Mouse (Mus musculus): Measurements from ENCODE around the gene Olfr463. TPM values are rescaled to one million over a fixed set of nuclear protein-coding genes. Genes with fewer than 3 reads are reported as not detected.

Olfr463 gene
- polyA plus RNA-seq, 1 experiment = not detected

- TF ChIP-seq MYOG (IDR thresholded peaks at IDR 0.05; ENCODE audit: control insufficient read depth in 1 of 3, insufficient read depth in 1 of 3, insufficient read length in 2 of 3, low read depth in 2 of 3) (no peak), TCF3 (IDR thresholded peaks at IDR 0.05; ENCODE audit: insufficient read length, low read depth) (no peak), CEBPB (IDR thresholded peaks at IDR 0.05; ENCODE audit: insufficient read depth, poor library complexity, severe bottlenecking) (no peak), USF1 (IDR thresholded peaks at IDR 0.05; ENCODE audit: low read depth) (no peak), MAX (IDR thresholded peaks at IDR 0.05; ENCODE audit: low read depth) (no peak), TCF12 (IDR thresholded peaks at IDR 0.05; ENCODE audit: insufficient read depth, poor library complexity, severe bottlenecking) (no peak), MYOD1 (IDR thresholded peaks at IDR 0.05; ENCODE audit: control insufficient read depth in 1 of 3, insufficient read length in 2 of 3, low read depth in 2 of 3) (no peak), SRF (IDR thresholded peaks at IDR 0.05; ENCODE audit: control insufficient read depth, insufficient read length, low read depth) (no peak), REST (IDR thresholded peaks at IDR 0.05; ENCODE audit: insufficient read depth, insufficient read length) (no peak), POLR2A (IDR thresholded peaks at IDR 0.05; ENCODE audit: insufficient read length, low read depth) (no peak), POLR2AphosphoS2 (IDR thresholded peaks at IDR 0.05; ENCODE audit: insufficient read length, low read depth) (no peak), E2F4 (IDR thresholded peaks at IDR 0.05; ENCODE audit: insufficient read depth) (no peak)
- no peaks in the 10 kb centered on the region for H3K79me2 ChIP-seq (ENCODE audit: control insufficient read depth, insufficient read depth)
- H3K4me2 ChIP-seq (ENCODE audit: low read depth) = no peak overlapping the region
- no peak overlapping the region for H3K4me3 ChIP-seq
- no peaks in the 10 kb centered on the region for H3K36me3 ChIP-seq (ENCODE audit: control insufficient read depth, insufficient read depth)
- no peaks in the 10 kb centered on the region for H3K27me3 ChIP-seq (ENCODE audit: control insufficient read depth, insufficient read depth, insufficient read length)
- H3ac ChIP-seq (ENCODE audit: control insufficient read depth, insufficient read length) = no peak overlapping the region
Measured at GRCm38 (mm10) chr11:87859273-87859672, 37.9 kb downstream of the Olfr463 start.

GRCm38 (mm10) chr11:87854550-87854949, 42.6 kb downstream of the Olfr463 start:
- Histone ChIP-seq H3ac (ENCODE audit: control insufficient read depth, insufficient read length) (no peak overlapping the region), H3K4me3 (no peak overlapping the region), H3K4me2 (ENCODE audit: low read depth) (no peak overlapping the region), H3K79me2 (ENCODE audit: control insufficient read depth, insufficient read depth) (no peaks in the 10 kb centered on the region), H3K36me3 (ENCODE audit: control insufficient read depth, insufficient read depth) (no peaks in the 10 kb centered on the region), H3K27me3 (ENCODE audit: control insufficient read depth, insufficient read depth, insufficient read length) (no peaks in the 10 kb centered on the region)
- TF ChIP-seq E2F4 (IDR thresholded peaks at IDR 0.05; ENCODE audit: insufficient read depth) (no peak), USF1 (IDR thresholded peaks at IDR 0.05; ENCODE audit: low read depth) (no peak), SRF (IDR thresholded peaks at IDR 0.05; ENCODE audit: control insufficient read depth, insufficient read length, low read depth) (no peak), REST (IDR thresholded peaks at IDR 0.05; ENCODE audit: insufficient read depth, insufficient read length) (no peak), POLR2AphosphoS2 (IDR thresholded peaks at IDR 0.05; ENCODE audit: insufficient read length, low read depth) (no peak), CEBPB (IDR thresholded peaks at IDR 0.05; ENCODE audit: insufficient read depth, poor library complexity, severe bottlenecking) (no peak), POLR2A (IDR thresholded peaks at IDR 0.05; ENCODE audit: insufficient read length, low read depth) (no peak), TCF12 (IDR thresholded peaks at IDR 0.05; ENCODE audit: insufficient read depth, poor library complexity, severe bottlenecking) (no peak), MYOG (IDR thresholded peaks at IDR 0.05; ENCODE audit: control insufficient read depth in 1 of 3, insufficient read depth in 1 of 3, insufficient read length in 2 of 3, low read depth in 2 of 3) (no peak), MYOD1 (IDR thresholded peaks at IDR 0.05; ENCODE audit: control insufficient read depth in 1 of 3, insufficient read length in 2 of 3, low read depth in 2 of 3) (no peak), TCF3 (IDR thresholded peaks at IDR 0.05; ENCODE audit: insufficient read length, low read depth) (no peak), MAX (IDR thresholded peaks at IDR 0.05; ENCODE audit: low read depth) (no peak)

- H3K27me3 ChIP-seq (ENCODE audit: control insufficient read depth, insufficient read depth, insufficient read length) = no peaks in the 10 kb centered on the region
- peak overlapping the region; percentile 47 for H3K4me3 ChIP-seq
- H3K4me2 ChIP-seq (ENCODE audit: low read depth) = peak overlapping the region; percentile 94
- no peaks in the 10 kb centered on the region for H3K79me2 ChIP-seq (ENCODE audit: control insufficient read depth, insufficient read depth)
- H3K36me3 ChIP-seq (ENCODE audit: control insufficient read depth, insufficient read depth) = no peaks in the 10 kb centered on the region
- no peak overlapping the region for H3ac ChIP-seq (ENCODE audit: control insufficient read depth, insufficient read length)
- no peak for TF ChIP-seq TCF3 (IDR thresholded peaks at IDR 0.05; ENCODE audit: insufficient read length, low read depth)
- no peak for TF ChIP-seq POLR2AphosphoS2 (IDR thresholded peaks at IDR 0.05; ENCODE audit: insufficient read length, low read depth)
- TF ChIP-seq MYOG (IDR thresholded peaks at IDR 0.05; ENCODE audit: control insufficient read depth in 1 of 3, insufficient read depth in 1 of 3, insufficient read length in 2 of 3, low read depth in 2 of 3) = no peak
- TF ChIP-seq USF1 (IDR thresholded peaks at IDR 0.05; ENCODE audit: low read depth) = no peak
- no peak for TF ChIP-seq POLR2A (IDR thresholded peaks at IDR 0.05; ENCODE audit: insufficient read length, low read depth)
- no peak for TF ChIP-seq REST (IDR thresholded peaks at IDR 0.05; ENCODE audit: insufficient read depth, insufficient read length)
- no peak for TF ChIP-seq MAX (IDR thresholded peaks at IDR 0.05; ENCODE audit: low read depth)
- TF ChIP-seq CEBPB (IDR thresholded peaks at IDR 0.05; ENCODE audit: insufficient read depth, poor library complexity, severe bottlenecking) = no peak
- no peak for TF ChIP-seq TCF12 (IDR thresholded peaks at IDR 0.05; ENCODE audit: insufficient read depth, poor library complexity, severe bottlenecking)
Measured at GRCm38 (mm10) chr11:87853597-87853954, 43.6 kb downstream of the Olfr463 start.

GRCm38 (mm10) chr11:87852690-87853596, 44.2 kb downstream of the Olfr463 start, which contains the start of gene Mks1:
Gene Mks1 (plus strand): TSS chr11:87853215.
- Histone ChIP-seq H3ac (ENCODE audit: control insufficient read depth, insufficient read length) (no peak within 1 kb of the TSS), H3K36me3 (ENCODE audit: control insufficient read depth, insufficient read depth) (no peaks in the 10 kb centered on the region), H3K79me2 (ENCODE audit: control insufficient read depth, insufficient read depth) (no peaks in the 10 kb centered on the region), H3K27me3 (ENCODE audit: control insufficient read depth, insufficient read depth, insufficient read length) (no peaks in the 10 kb centered on the region), H3K4me2 (ENCODE audit: low read depth) (peak within 1 kb of the TSS; percentile 94), H3K4me3 (peak within 1 kb of the TSS; percentile 47)
- TF ChIP-seq POLR2AphosphoS2 (IDR thresholded peaks at IDR 0.05; ENCODE audit: insufficient read length, low read depth) (peak; percentile 81), USF1 (IDR thresholded peaks at IDR 0.05; ENCODE audit: low read depth) (no peak), TCF12 (IDR thresholded peaks at IDR 0.05; ENCODE audit: insufficient read depth, poor library complexity, severe bottlenecking) (no peak), E2F4 (IDR thresholded peaks at IDR 0.05; ENCODE audit: insufficient read depth) (no peak), MYOG (IDR thresholded peaks at IDR 0.05; ENCODE audit: control insufficient read depth in 1 of 3, insufficient read depth in 1 of 3, insufficient read length in 2 of 3, low read depth in 2 of 3) (peak; percentile 50 to 98 (median 96)), TCF3 (IDR thresholded peaks at IDR 0.05; ENCODE audit: insufficient read length, low read depth) (peak; percentile 41), POLR2A (IDR thresholded peaks at IDR 0.05; ENCODE audit: insufficient read length, low read depth) (peak; percentile 94), MYOD1 (IDR thresholded peaks at IDR 0.05; ENCODE audit: control insufficient read depth in 1 of 3, insufficient read length in 2 of 3, low read depth in 2 of 3) (peak in 2 of 3 experiments; percentile 93 to 94), CEBPB (IDR thresholded peaks at IDR 0.05; ENCODE audit: insufficient read depth, poor library complexity, severe bottlenecking) (no peak), REST (IDR thresholded peaks at IDR 0.05; ENCODE audit: insufficient read depth, insufficient read length) (no peak), SRF (IDR thresholded peaks at IDR 0.05; ENCODE audit: control insufficient read depth, insufficient read length, low read depth) (peak; percentile 39)
